Mouse (Mus musculus) heart, adult 18-20 months (tissue): ENCODE measurements around the gene Arhgap21. TPM values are rescaled to one million over a fixed set of nuclear protein-coding genes. Genes with fewer than 3 reads are reported as not detected.

Experiments
- DNase-seq, 2 experiments: peaks; one replicate each; pipeline ENCODE4 v3.0.0; 2021 to 2022; ENCODE audit warnings: mixed read lengths in 1 of 2
- total RNA-seq, 2 experiments: library from RNA; stranded (reverse); gene quantifications; 2 replicates each; pipeline ENCODE4 v1.2.3; 2021

The Arhgap21 gene
- total RNA-seq, 2 experiments from 2014 or later = 61.8 to 72.0 TPM

GRCm38 (mm10) chr2:20966176-20967100 lies 2.2 kb downstream of the Arhgap21 start:
- DNase-seq = peak in 1 of 2 experiments; percentile 55

GRCm38 (mm10) chr2:20965361-20965760 lies 3.3 kb downstream of the Arhgap21 start:
- no peak for DNase-seq

- no peak for DNase-seq
These were observed 4.2 kb downstream of the Arhgap21 start for GRCm38 (mm10) chr2:20964461-20964860.

GRCm38 (mm10) chr2:20963226-20963805 lies 5.4 kb downstream of the Arhgap21 start:
- DNase-seq = peak; percentile 59 to 67

- peak in 1 of 2 experiments; percentile 43 for DNase-seq
These were observed 6.4 kb downstream of the Arhgap21 start for GRCm38 (mm10) chr2:20962284-20962683.

- no peak for DNase-seq
These were observed 6.9 kb downstream of the Arhgap21 start for GRCm38 (mm10) chr2:20961825-20962224.

- no peak for DNase-seq
These were observed 7.4 kb downstream of the Arhgap21 start for GRCm38 (mm10) chr2:20961295-20961694.

GRCm38 (mm10) chr2:20960668-20961035 lies 8.0 kb downstream of the Arhgap21 start:
- no peak for DNase-seq

GRCm38 (mm10) chr2:20959906-20960667 lies 8.6 kb downstream of the Arhgap21 start:
- no peak for DNase-seq

GRCm38 (mm10) chr2:20959045-20959444 lies 9.6 kb downstream of the Arhgap21 start:
- no peak for DNase-seq

GRCm38 (mm10) chr2:20957995-20958394 lies 10.7 kb downstream of the Arhgap21 start:
- no peak for DNase-seq

GRCm38 (mm10) chr2:20956716-20957115 lies 12.0 kb downstream of the Arhgap21 start:
- DNase-seq = no peak

- DNase-seq = no peak
These were observed 12.7 kb downstream of the Arhgap21 start for GRCm38 (mm10) chr2:20955996-20956395.

GRCm38 (mm10) chr2:20955376-20955775 lies 13.3 kb downstream of the Arhgap21 start:
- DNase-seq = no peak

GRCm38 (mm10) chr2:20952716-20953115 lies 16.0 kb downstream of the Arhgap21 start:
- DNase-seq = no peak

GRCm38 (mm10) chr2:20949168-20949567 lies 19.5 kb downstream of the Arhgap21 start:
- no peak for DNase-seq

- no peak for DNase-seq
These were observed 21.6 kb downstream of the Arhgap21 start for GRCm38 (mm10) chr2:20947036-20947435.

GRCm38 (mm10) chr2:20945596-20945995 lies 23.1 kb downstream of the Arhgap21 start:
- DNase-seq = no peak

- DNase-seq = no peak
These were observed 24.8 kb downstream of the Arhgap21 start for GRCm38 (mm10) chr2:20943730-20944454.

GRCm38 (mm10) chr2:20943222-20943621 lies 25.5 kb downstream of the Arhgap21 start:
- DNase-seq = peak in 1 of 2 experiments; percentile 62

GRCm38 (mm10) chr2:20942434-20943198 lies 26.1 kb downstream of the Arhgap21 start:
- DNase-seq = no peak
